Mouse (Mus musculus) gonadal fat pad, adult 2 months (tissue): Measurements from ENCODE around the gene Kif20b. TPM values are rescaled to one million over a fixed set of nuclear protein-coding genes. Genes with fewer than 3 reads are reported as not detected.

Experiments used
- DNase-seq: peaks from one replicate; pipeline ENCODE4 v3.0.0-alpha.2; 2012; ENCODE audit warnings: low read depth
- polyA plus RNA-seq: library from polyadenylated mRNA; depleted of rRNA; stranded (reverse); fragments of >200 nt; gene quantifications from 2 replicates; pipeline ENCODE4 v1.2.3, GENCODE M21; 2012; rRNA removed

Kif20b gene
- polyA plus RNA-seq, 1 experiment = 0.12 TPM

DNA sequence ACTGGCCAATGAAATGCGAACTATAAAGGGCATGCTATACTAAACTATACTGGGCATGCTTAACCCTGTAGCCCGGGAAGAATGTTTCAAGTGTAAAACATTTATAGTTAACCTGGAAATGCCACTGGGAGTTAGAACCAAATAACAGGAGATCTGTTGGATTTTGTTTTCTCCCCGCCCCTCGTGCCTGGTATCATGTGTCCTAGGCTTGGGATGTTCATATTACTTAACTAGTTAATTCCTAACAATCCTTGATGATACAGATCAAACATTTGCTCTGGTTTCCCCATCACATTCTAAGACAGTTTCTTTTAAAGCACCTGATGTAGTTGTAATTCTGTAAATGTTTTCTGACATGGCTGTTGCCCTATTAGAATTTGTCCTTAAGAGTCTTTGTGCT is 2.1 kb upstream of the Kif20b start:
- DNase-seq = no peak

DNA sequence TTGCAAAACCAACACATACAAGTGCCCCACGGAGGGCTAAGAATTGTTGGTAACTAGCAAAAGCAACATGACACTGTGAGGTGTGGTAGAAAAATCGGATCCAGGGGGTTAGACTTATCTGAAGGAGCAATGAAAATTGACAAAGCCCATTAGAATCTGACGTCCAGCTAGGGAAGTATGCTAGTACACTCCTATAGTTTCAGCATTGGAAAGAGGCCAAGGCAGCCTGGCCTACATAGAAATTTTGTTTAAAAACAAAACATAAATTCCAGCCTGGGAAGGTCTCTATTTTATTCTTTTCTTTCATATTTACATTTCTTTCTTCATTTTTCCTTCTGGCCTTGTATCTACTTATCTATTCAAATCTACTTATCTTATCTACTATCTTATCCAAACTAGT is 1.6 kb upstream of the Kif20b start:
- no peak for DNase-seq

DNA sequence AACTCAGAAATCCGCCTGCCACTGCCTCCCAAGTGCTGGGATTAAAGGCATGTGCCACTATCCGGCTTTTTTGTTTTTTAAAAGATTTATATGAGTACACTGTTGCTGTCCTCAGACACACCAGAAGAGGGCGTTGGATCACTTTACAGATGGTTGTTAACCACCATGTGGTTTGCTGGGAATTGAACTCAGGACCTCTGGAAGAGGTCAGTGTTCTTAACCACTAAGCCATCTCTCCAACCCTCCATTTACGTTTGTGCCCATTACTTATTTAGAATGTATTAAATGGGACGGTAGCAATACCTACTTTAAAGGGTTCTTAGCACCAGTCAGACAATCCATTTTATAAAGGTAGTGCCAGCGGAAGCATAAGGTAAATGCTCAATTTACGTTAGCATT is 909 bp upstream of the Kif20b start:
- DNase-seq = no peak

DNA sequence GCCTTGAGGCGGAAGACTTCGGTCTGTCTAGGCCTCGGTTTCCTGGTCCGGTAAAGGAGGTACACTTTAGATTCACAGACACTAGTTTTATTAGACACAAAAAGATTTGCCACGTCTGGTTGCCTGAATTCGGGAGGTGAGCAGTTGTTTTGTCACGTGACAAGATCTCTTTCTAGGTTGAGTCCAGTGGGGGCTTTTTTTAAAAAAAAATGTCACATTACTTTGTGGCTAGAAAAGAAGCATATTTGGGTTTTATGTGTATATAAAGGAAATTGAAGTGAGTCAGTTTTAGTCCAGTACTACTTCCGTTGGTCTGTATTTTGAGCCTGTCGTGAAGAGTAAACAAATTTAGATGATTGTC is 422 bp downstream of the Kif20b start:
- no peak for DNase-seq

DNA sequence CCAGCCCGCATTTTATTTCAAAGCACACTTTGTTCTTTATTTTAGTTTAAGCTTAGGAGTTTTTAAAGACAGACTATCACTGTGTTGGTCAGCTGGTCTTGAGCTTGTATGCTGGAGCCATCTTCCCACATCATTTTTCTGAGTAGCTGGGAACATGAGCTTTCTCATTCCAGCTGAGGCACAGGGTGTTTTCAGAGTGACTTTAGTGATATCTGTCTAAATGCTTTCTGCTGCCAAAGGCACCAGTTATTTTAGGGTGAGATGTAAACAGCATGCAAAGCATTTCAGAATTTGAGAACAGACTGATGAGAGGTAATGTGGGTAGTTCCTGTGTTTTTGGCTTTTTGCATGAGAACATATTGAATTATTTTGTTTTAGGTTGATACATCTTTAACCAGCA is 25.0 kb downstream of the Kif20b start:
- no peak for DNase-seq

DNA sequence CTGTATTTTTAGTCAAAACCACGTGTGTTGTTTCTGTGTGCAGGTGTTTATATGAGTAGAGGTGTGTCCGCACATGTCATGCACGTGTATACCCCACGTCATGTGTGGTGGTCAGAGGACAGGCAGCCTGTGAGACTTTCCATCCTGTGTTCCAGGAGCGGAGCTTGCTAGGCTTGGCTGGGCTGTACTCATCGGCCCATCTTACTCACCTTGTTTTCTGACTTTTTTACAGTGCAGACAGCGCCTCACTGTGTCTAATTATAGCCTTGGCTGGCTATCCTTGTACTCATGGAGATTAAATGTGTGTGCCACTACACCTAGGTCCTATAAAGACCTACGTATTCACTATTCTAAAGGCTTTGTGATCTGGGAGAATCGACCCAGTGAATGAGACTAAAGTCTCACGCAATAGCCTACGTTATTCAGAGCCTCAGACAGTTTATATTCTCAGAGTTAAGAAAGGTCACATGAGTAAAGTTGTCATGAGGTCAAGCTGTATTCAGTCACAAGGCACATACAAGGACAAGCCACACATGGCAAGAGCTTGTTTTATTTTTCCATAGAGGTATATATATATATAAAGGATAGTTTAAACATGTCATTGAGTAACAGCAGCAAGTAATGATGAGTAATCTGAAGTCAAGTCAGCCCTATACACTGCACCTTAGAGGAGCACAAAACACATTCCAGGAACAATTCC is 31.8 kb downstream of the Kif20b start:
- no peak for DNase-seq

DNA sequence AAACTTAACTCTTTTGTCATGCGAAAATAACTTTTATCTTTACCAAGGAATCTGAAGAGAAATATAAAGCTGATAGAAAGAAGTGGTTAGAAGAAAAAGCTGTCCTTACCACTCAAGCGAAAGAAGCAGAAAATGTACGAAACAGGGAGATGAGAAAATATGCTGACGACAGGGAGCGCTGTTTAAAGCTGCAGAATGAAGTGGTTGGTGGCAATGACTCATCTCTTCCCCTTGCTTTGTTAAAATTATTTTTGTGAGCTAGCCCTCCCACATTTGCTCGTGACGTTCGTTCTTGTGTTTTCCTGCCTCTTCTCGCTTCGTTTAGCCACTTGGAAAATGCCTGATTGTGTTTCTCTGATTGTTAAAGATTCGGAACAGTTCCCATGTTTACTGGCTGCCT is 37.2 kb downstream of the Kif20b start:
- DNase-seq = no peak

DNA sequence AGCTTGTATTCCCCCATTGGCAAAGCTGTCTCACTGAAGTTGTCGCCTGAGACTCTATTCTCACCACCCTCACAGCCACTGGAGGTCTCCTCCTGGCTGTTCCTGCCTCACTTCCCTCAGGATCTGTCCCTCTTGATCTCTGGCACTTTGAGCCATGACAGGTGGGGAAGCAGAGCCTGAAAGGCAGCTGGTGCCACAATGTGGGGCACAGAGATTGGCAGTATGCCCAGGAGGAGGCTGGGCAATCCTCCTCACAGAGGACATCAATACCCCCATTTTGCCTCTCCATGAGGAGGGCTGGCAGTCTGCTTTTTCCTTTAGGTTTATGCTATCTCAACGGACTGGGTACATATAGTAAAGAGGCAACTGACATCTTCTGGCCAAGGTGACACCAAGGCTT is 62.6 kb downstream of the Kif20b start:
- DNase-seq = no peak

DNA sequence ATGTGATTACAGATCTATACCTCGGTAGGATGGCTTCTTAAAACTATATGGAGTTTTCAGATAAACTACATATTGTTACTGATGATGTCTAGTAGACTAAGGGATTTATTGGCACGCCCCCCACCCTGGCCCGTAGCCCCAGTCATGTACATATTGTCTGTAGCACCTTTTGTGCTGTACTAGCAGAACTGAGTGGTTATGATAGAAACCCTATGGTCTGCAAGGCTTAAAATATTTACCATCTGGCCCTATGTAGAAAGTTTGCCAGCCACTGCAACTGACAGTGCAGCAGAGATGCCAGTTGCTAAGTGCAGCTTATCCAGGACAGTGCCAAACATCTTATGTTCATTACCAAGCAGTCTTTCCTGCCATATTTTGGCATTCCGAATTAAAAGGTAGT is 68.3 kb downstream of the Kif20b start:
- DNase-seq = no peak

DNA sequence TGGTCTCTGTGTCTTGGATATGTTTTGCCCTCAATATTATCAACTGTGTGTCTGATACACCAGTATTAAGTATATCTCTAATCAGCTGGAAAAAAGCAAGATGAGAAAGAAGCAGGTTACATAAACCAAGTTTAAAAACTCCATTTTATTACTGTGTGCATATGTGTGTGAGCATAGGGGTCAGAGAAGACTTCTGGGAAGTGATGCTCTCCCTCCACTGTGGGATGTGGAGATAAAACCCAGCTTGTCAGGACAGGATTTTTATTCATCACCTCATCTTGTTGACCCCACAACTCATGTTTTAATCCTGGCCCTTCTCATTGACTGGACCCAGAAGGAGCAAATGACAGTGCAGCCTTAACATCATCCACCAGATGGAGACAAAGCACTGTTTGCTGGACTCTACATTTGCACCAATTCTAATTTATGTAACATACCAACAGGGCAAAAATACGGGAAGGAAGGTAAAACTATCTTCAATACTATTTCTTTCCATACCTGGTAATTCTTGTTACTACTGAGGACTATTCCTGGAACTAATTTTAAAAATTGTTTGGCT is 70.9 kb downstream of the Kif20b start:
- DNase-seq = no peak

DNA sequence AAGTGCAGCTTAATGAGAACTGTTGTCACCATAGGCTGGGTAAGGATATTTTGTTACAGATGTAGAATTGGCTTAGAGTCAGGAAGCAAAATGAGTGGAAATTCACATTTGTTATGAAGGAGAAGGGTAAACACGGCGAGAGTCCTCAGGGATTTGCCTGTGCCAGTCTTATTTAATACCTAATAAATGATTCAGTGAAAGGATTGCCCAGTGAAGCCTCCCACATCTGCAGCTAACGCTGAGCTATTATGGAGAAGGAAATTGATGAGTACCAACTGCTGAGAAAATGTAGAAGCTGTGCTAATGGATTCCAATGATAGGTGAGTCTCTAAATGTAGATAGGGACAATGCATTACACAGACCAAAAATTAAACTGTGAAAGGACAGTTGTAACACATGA is 92.9 kb downstream of the Kif20b start:
- no peak for DNase-seq

DNA sequence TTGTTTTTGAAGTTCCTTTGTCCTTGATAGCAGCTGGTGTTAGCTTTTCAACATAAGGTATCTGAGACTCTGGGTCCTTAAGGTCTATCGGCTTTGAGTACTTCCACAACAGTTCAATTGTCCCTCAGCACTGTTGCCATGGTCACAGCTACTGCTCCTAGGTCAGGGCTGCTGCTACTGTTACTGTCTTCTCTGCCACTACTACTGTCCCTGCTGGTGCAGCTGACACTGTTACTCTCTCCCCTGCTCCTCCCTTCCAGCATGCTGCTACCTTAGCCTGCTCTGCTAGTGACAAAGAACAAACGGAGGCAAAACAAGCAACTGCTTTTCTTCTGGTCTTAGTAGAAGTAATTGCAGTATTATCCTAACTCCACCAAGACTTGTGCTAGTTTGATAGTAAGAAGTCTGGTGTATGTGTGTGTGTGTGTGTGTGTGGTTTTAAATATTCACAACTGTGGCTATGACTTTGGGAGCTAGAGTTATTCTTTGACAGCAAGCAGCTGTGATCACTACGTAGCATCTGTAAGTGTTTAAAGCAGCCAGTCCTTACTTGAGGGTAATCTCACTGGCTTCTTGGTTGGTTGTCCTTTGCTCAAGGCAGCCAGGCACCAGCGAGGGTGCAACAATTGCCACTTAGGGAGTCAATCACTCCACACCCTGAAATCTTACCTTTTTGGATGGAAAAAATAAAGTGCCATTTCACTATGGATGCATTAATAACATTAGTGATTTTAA is 95.5 kb downstream of the Kif20b start:
- DNase-seq = no peak

DNA sequence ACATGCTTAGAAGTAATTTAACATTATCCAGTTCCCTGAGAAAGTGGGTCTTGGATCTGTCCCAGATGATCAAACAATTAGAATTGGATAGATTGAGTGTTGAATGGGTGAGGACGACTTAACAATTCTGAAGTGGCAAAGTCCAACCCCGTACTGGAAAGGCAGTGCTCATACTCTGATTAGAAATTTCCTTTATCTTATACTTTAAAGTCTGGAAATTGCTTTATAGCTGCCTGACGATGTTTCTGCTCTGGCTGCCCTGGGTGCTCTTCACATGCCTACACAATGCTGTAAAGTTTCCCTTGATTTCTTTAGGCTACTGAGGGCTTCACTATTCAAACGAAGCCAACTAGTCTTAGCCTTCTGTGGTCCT is 96.0 kb downstream of the Kif20b start:
- DNase-seq = no peak

Other genes with a start within 250 kb of the Kif20b start
- 10.6 and 18.0 TPM in 2 replicates for gene Slc16a12, start 175.1 kb upstream of the Kif20b start, polyA plus RNA-seq
- gene Pank1, start 42.9 kb upstream of the Kif20b start, polyA plus RNA-seq = 3.0 and 8.0 TPM in 2 replicates